ENCODE assay signal across 12 mouse cellular contexts in the genomic region with DNA sequence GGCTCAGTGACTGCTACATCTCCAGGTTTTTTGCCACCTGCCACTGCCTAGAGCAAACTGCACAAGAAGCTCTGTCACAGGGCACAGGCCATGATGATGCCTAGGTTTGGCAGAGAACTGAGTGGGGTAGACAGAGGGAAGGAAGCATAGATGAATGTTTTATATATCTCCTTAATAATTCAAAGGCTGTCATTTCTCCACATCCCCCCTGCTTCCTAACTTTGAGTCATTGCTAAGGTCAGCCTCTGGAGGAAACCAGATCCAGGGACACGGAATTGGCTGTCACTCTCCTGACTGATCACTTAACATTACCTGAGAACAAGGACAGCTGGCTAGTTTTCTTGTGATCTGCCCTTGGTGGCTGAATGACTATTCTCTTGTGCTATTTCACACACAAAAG. TPM values are rescaled to one million over a fixed set of nuclear protein-coding genes. Genes with fewer than 3 reads are reported as not detected.
"Had no signal": no experiment of that assay in that cellular context is flagged by ENCODE, and none has a peak within 500 bp of the region (broad histone marks: within the 10 kb centered on the region; RNA-seq: fewer than 3 reads in every experiment).

No protein-coding gene starts in this region.

- DNase-seq: lung, adult 18-20 months; lung, embryonic 14.5 days; lung, postnatal 10 days; lung, postnatal 4 days; right cerebral cortex, postnatal 14 days; thymus, adult 2 months; thymus, postnatal 25 days had no signal

RNA-seq across cellular contexts. Expression of a gene that starts 2.2 kb away (rescaled TPM):
- total RNA-seq: megakaryocyte, adult 5-6 weeks; megakaryocyte-erythroid progenitor cell, adult 5-6 weeks; neutrophil, adult 5-6 weeks had no signal
- polyA plus RNA-seq: liver, embryonic 16.5 days; spleen, adult 2 months had no signal
